Comparison of ENCODE assay signal across 18 mouse cellular contexts in genomic region chr11:73026961-73027360, GRCm38 (mm10).
DNase-seq lines count a peak whose midpoint lies in the region; TF ChIP-seq lines count a peak whose summit lies in the region.
"Had no signal": no experiment of that assay in that cellular context is flagged by ENCODE, and none has a peak within 500 bp of the region (broad histone marks: within the 10 kb centered on the region; RNA-seq: fewer than 3 reads in every experiment).

No protein-coding gene starts in this region.

- 0 out of 2 replicates have a peak overlapping the region, but pooled peaks have one; percentile 7 for H3K4me3 ChIP-seq in E14TG2a.4 (replicated peaks; ENCODE audit: low read length)
- H3K4me3 ChIP-seq: embryonic facial prominence, embryonic 15.5 days; heart, embryonic 12.5 days; layer of hippocampus, adult 2 months; limb, embryonic 12.5 days; liver, embryonic 13.5 days had no signal

- H3K27me3 ChIP-seq in E14TG2a.4 (ENCODE audit: insufficient read depth, low read length): peaks cover 9% of the 10 kb centered on the region
- H3K27me3 ChIP-seq: embryonic facial prominence, embryonic 15.5 days had no signal

- TF ChIP-seq CTCF in E14TG2a.4 (conservative IDR thresholded peaks at IDR 0.05; ENCODE audit: low read length): no peak

- no peaks in the 10 kb centered on the region for H3K9me3 ChIP-seq in E14TG2a.4 (ENCODE audit: low read length)
- H3K9me3 ChIP-seq: embryonic facial prominence, embryonic 15.5 days; heart, embryonic 12.5 days; limb, embryonic 12.5 days; liver, embryonic 13.5 days had no signal

- H3K36me3 ChIP-seq in E14TG2a.4 (ENCODE audit: insufficient read depth, low read length): no peaks in the 10 kb centered on the region
- H3K36me3 ChIP-seq: embryonic facial prominence, embryonic 15.5 days; heart, embryonic 12.5 days; limb, embryonic 12.5 days; liver, embryonic 13.5 days had no signal

- peaks cover 41% of the 10 kb centered on the region for H3K4me1 ChIP-seq in E14TG2a.4 (replicated peaks; ENCODE audit: low read depth, low read length)

- peak; percentile 85 for DNase-seq in R1 (ENCODE audit: low read depth, low spot score)
- peak; percentile 79 to 85 for DNase-seq in lung, adult 18-20 months
- DNase-seq in lung, postnatal 25 days (ENCODE audit: low spot score): peak; percentile 68
- no peak for DNase-seq in urinary bladder, postnatal 10 days (ENCODE audit: low spot score)
- DNase-seq in ovary, postnatal 10 days (ENCODE audit: low spot score): no peak
- no peak for DNase-seq in cerebellum, adult 9-11 months
- DNase-seq: adrenal gland, adult 2 months; B cell, adult 2 months; cerebellum, postnatal 10 days; embryo, embryonic 11 days; gastrocnemius, postnatal 36 days; liver, embryonic 13.5 days; thymus, postnatal 4 days had no signal

Comparison
In these comparisons a context has a peak if more than half of its experiments do, and no peak if none do; other contexts are left out.
1. DNase-seq: peak in R1 (single experiment), lung, adult 18-20 months (2 of 2) and lung, postnatal 25 days (single experiment); none in urinary bladder, postnatal 10 days (single experiment), ovary, postnatal 10 days (single experiment) and cerebellum, adult 9-11 months (single experiment).